Mouse (Mus musculus): ENCODE measurements around the gene Il27ra. TPM values are rescaled to one million over a fixed set of nuclear protein-coding genes. Genes with fewer than 3 reads are reported as not detected.

The Il27ra gene
- polyA plus RNA-seq, 1 experiment from 2014 or later: 0.55 TPM

DNA sequence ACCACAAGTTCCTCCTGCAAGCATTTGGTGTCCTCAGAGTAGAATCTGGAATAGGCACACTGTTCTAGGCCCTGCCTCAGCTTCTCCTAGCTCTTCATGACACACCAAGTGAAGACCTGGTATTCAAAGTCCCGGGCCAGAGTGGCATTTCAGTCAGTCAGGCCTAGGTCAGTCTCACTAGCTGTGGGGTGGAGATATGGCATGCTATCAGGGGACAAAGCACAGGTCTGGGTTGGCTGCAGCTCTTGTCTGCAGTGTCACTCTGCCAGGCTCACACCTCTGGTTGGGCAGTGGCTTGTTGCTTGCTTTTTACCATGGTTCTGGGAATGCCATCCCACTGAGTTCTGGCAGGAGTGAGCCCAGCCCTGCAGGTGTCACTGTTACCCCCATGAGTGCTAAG, 34.0 kb upstream of the Il27ra start:
- peaks cover 11% of the 10 kb centered on the region for H3K4me1 ChIP-seq (ENCODE audit: control insufficient read depth, insufficient read depth, low read depth, low read length)
- no peak for ATAC-seq
- H3K4me3 ChIP-seq (ENCODE audit: low read length): no peak overlapping the region
- H3K27me3 ChIP-seq (replicated peaks; ENCODE audit: control insufficient read depth, insufficient read depth, low read length): no peaks in the 10 kb centered on the region
- no peak overlapping the region for H3K4me2 ChIP-seq (ENCODE audit: low read length)
- no peaks in the 10 kb centered on the region for H3K9me3 ChIP-seq (ENCODE audit: control insufficient read depth, low read length)
- no peak overlapping the region for H3K9ac ChIP-seq (ENCODE audit: low read depth, low read length)
- peaks cover 12% of the 10 kb centered on the region; the same call in 1 of the 2 replicates for H3K36me3 ChIP-seq (ENCODE audit: control insufficient read depth, insufficient read depth, low read length)
- 81% methylated on average over 1 of the region's 1 CpGs for WGBS
- no peak overlapping the region for H3K27ac ChIP-seq (ENCODE audit: low read depth, low read length)

DNA sequence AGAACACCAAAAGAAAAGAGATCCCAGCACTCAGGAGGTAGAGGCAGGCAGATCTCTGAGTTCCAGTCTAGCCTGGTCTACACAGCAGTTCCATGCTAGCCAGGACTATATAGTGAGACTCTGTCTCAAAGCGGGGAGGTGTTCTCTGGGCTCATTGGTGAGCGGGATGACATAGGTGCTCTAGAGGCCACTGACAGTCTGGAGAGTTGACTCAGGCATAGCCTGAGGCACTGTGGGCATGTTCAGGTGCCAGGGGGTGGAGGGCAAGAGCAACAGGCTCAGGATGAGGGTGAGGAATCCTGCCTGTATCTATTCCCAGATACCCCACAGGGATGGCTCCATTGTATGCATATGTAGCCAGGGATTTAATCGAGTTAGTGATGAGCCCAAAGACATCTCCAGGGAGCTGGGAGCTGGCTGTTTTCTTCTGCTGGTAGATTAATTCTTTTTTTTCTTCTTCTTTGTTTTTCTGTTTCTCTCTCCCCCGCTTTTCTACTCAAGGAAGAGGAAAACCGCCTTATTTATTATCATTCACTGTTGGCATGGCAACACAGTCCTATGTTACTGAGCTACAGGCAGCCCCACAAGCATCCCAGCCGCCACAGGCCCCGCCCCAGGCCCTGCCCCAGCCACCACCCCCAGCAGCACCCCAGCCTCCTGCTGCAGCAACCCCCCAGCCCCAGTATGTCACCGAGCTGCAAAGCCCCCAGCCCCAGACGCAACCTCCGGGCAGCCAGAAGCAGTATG, 31.0 kb upstream of the Il27ra start:
- peak; percentile 53; the same call in 1 of the 2 replicates for ATAC-seq
- Histone ChIP-seq H3K27me3 (replicated peaks; ENCODE audit: control insufficient read depth, insufficient read depth, low read length) (no peaks in the 10 kb centered on the region), H3K9me3 (ENCODE audit: control insufficient read depth, low read length) (no peaks in the 10 kb centered on the region), H3K9ac (ENCODE audit: low read depth, low read length) (peak overlapping the region; percentile 36), H3K36me3 (ENCODE audit: control insufficient read depth, insufficient read depth, low read length) (no peaks in the 10 kb centered on the region), H3K4me2 (ENCODE audit: low read length) (peak overlapping the region; percentile 32), H3K27ac (ENCODE audit: low read depth, low read length) (peak overlapping the region; percentile 62), H3K4me1 (ENCODE audit: control insufficient read depth, insufficient read depth, low read depth, low read length) (peaks cover 30% of the 10 kb centered on the region), H3K4me3 (ENCODE audit: low read length) (no peak overlapping the region)
- 35% methylated on average over 10 of the region's 10 CpGs for WGBS

DNA sequence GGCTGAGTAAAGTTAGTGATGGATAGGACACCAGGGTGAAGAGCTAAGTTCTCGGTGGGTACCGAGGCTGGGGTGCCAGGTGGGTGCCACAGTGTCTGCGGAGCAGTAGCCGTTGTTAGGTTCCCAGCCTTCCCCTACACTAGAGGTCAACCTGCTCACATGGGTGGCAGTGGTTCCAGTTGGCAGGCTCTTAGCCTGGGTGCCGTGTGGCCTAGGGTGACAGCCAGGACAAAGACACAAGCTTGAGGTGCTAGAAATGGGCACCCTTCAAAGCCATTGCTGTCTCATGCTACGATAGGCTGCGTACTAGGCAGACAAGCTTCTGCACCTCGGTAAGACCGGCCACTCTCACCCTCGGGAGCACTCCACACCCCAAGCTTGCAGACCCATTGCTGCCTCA, 29.9 kb upstream of the Il27ra start:
- Histone ChIP-seq H3K4me1 (ENCODE audit: control insufficient read depth, insufficient read depth, low read depth, low read length) (peaks cover 40% of the 10 kb centered on the region), H3K4me3 (ENCODE audit: low read length) (no peak overlapping the region), H3K4me2 (ENCODE audit: low read length) (no peak overlapping the region), H3K27me3 (replicated peaks; ENCODE audit: control insufficient read depth, insufficient read depth, low read length) (no peaks in the 10 kb centered on the region), H3K9ac (ENCODE audit: low read depth, low read length) (no peak overlapping the region), H3K9me3 (ENCODE audit: control insufficient read depth, low read length) (no peaks in the 10 kb centered on the region), H3K36me3 (ENCODE audit: control insufficient read depth, insufficient read depth, low read length) (no peaks in the 10 kb centered on the region), H3K27ac (ENCODE audit: low read depth, low read length) (no peak overlapping the region)
- ATAC-seq: no peak
- 84% methylated on average over 10 of the region's 10 CpGs for WGBS

DNA sequence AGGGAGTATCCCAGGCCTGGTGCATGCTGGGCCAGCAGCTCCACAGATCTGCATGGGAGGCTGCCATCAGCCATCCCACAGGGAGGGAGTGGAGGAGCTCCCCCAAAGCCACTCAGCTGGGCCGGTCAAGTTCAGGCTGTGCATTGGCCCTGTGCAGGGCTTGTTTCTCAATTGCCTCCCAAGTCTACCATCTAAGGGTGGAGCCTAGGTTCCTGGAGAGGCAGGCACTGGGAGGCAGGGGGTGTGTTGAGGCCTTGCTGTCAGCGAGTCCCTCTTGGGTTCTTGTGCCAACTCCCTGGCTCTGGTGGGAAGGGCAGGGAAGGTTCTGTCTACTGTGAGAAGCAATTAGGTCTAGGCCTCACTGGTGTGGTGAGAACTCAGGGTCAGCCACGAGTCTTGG, 29.5 kb upstream of the Il27ra start:
- no peak overlapping the region for H3K27ac ChIP-seq (ENCODE audit: low read depth, low read length)
- H3K4me1 ChIP-seq (ENCODE audit: control insufficient read depth, insufficient read depth, low read depth, low read length): peaks cover 40% of the 10 kb centered on the region
- 71% methylated on average over 3 of the region's 3 CpGs for WGBS
- H3K36me3 ChIP-seq (ENCODE audit: control insufficient read depth, insufficient read depth, low read length): no peaks in the 10 kb centered on the region
- H3K4me2 ChIP-seq (ENCODE audit: low read length): no peak overlapping the region
- no peaks in the 10 kb centered on the region for H3K9me3 ChIP-seq (ENCODE audit: control insufficient read depth, low read length)
- ATAC-seq: no peak
- H3K27me3 ChIP-seq (replicated peaks; ENCODE audit: control insufficient read depth, insufficient read depth, low read length): no peaks in the 10 kb centered on the region
- no peak overlapping the region for H3K4me3 ChIP-seq (ENCODE audit: low read length)
- 0 out of 2 replicates have a peak overlapping the region, but pooled peaks have one; percentile 8 for H3K9ac ChIP-seq (ENCODE audit: low read depth, low read length)

DNA sequence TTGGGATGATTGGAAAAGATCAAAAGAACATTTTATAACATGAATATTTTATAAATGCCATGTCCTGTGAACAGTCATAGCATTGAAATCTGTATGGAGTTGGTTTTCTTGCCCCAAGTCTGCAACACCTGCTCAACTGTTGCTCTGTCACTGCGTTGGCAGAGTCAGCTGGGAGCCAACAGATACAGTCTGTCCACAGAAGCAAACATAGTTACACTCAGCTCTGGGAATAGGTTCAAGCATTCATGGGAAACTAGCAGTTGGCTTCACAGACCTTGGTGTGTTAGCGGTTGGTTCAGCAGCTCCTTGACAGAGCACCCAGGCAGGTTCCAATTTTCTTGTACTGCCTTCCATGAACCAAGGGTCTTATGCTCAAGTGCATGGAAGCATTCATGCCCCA, 28.3 kb upstream of the Il27ra start:
- Histone ChIP-seq H3K36me3 (ENCODE audit: control insufficient read depth, insufficient read depth, low read length) (no peaks in the 10 kb centered on the region), H3K27me3 (replicated peaks; ENCODE audit: control insufficient read depth, insufficient read depth, low read length) (no peaks in the 10 kb centered on the region), H3K4me3 (ENCODE audit: low read length) (no peak overlapping the region), H3K9ac (ENCODE audit: low read depth, low read length) (no peak overlapping the region), H3K27ac (ENCODE audit: low read depth, low read length) (no peak overlapping the region), H3K4me2 (ENCODE audit: low read length) (no peak overlapping the region), H3K9me3 (ENCODE audit: control insufficient read depth, low read length) (no peaks in the 10 kb centered on the region), H3K4me1 (ENCODE audit: control insufficient read depth, insufficient read depth, low read depth, low read length) (peaks cover 40% of the 10 kb centered on the region)
- WGBS: 56% methylated on average over 2 of the region's 2 CpGs
- no peak for ATAC-seq

DNA sequence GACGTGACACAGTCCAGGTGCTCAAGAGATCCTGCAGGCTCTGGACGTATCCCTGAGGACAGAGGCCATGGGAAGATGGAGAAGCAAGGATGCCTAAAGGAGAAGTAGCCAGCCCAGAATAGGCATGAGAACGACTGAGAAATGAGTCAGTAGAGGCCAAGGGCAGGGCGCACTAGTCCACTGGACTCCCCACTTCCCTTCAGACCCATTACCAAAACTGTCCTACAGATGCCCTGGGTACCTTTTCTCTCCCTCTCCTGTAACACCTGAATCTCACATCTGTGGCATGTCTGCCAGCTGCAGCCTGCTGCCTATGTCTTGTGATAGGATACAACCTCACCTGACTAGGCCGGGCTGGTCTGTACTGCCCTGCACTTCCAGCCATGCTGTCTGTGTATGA, 27.9 kb upstream of the Il27ra start:
- H3K4me3 ChIP-seq (ENCODE audit: low read length): no peak overlapping the region
- H3K9me3 ChIP-seq (ENCODE audit: control insufficient read depth, low read length): no peaks in the 10 kb centered on the region
- no peaks in the 10 kb centered on the region for H3K27me3 ChIP-seq (replicated peaks; ENCODE audit: control insufficient read depth, insufficient read depth, low read length)
- WGBS: 88% methylated on average over 5 of the region's 5 CpGs
- H3K4me1 ChIP-seq (ENCODE audit: control insufficient read depth, insufficient read depth, low read depth, low read length): peaks cover 40% of the 10 kb centered on the region
- peak overlapping the region; percentile 45; the same call in 1 of the 2 replicates for H3K27ac ChIP-seq (ENCODE audit: low read depth, low read length)
- ATAC-seq: no peak
- peak overlapping the region; percentile 14; the same call in 1 of the 2 replicates for H3K9ac ChIP-seq (ENCODE audit: low read depth, low read length)
- no peaks in the 10 kb centered on the region for H3K36me3 ChIP-seq (ENCODE audit: control insufficient read depth, insufficient read depth, low read length)
- no peak overlapping the region for H3K4me2 ChIP-seq (ENCODE audit: low read length)

DNA sequence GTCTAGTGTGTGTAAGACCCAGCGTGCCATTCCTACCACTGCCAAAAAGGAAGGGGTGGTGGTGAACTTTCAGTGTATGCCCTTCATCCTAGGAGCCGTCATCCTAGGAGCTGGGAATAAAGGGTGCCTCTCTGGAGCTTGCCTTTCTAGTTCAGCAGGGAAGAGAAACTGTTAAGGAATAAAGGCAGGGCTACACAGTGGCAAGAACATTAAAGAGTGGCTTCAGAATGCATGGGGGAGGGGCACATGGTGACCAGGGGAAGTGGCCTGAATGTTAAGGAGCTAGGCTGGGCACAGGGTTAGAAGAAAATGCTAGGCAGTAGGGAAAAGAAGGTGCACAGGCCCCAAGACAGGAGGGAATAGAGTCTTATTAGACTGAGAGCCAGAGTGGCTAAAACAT, 27.4 kb upstream of the Il27ra start:
- Histone ChIP-seq H3K27ac (ENCODE audit: low read depth, low read length) (peak overlapping the region; percentile 46), H3K27me3 (replicated peaks; ENCODE audit: control insufficient read depth, insufficient read depth, low read length) (no peaks in the 10 kb centered on the region), H3K4me1 (ENCODE audit: control insufficient read depth, insufficient read depth, low read depth, low read length) (peaks cover 40% of the 10 kb centered on the region), H3K4me2 (ENCODE audit: low read length) (no peak overlapping the region), H3K9me3 (ENCODE audit: control insufficient read depth, low read length) (no peaks in the 10 kb centered on the region), H3K4me3 (ENCODE audit: low read length) (no peak overlapping the region), H3K9ac (ENCODE audit: low read depth, low read length) (peak overlapping the region; percentile 14; the same call in 1 of the 2 replicates), H3K36me3 (ENCODE audit: control insufficient read depth, insufficient read depth, low read length) (no peaks in the 10 kb centered on the region)
- ATAC-seq: no peak
- WGBS: 48% methylated on average over 2 of the region's 2 CpGs

DNA sequence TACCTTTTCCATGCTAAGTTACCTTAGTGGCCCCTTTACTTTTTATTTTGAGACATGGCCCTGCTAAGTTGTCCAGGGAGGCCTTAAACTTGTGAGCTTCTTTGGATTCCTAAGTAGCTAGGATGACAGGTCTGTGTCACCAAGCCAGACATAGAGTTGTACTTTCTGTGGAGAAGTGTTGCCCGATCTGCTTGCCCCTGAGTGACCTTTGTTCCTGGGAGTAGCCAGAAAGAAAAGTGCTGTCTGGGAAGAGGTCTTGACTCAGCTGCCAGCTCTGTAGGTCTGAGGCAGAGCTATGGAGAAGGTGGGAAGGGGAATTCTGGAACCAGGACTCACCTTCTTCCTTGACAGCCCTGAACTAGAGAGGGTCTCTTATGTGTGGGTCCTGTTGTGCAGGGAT, 26.8 kb upstream of the Il27ra start:
- Histone ChIP-seq H3K27ac (ENCODE audit: low read depth, low read length) (peak overlapping the region; percentile 46; the same call in 1 of the 2 replicates), H3K36me3 (ENCODE audit: control insufficient read depth, insufficient read depth, low read length) (no peaks in the 10 kb centered on the region), H3K4me1 (ENCODE audit: control insufficient read depth, insufficient read depth, low read depth, low read length) (peaks cover 40% of the 10 kb centered on the region), H3K9me3 (ENCODE audit: control insufficient read depth, low read length) (no peaks in the 10 kb centered on the region), H3K4me3 (ENCODE audit: low read length) (no peak overlapping the region), H3K9ac (ENCODE audit: low read depth, low read length) (no peak overlapping the region), H3K27me3 (replicated peaks; ENCODE audit: control insufficient read depth, insufficient read depth, low read length) (no peaks in the 10 kb centered on the region), H3K4me2 (ENCODE audit: low read length) (no peak overlapping the region)
- no peak for ATAC-seq
- WGBS: 40% methylated on average over 1 of the region's 1 CpGs

DNA sequence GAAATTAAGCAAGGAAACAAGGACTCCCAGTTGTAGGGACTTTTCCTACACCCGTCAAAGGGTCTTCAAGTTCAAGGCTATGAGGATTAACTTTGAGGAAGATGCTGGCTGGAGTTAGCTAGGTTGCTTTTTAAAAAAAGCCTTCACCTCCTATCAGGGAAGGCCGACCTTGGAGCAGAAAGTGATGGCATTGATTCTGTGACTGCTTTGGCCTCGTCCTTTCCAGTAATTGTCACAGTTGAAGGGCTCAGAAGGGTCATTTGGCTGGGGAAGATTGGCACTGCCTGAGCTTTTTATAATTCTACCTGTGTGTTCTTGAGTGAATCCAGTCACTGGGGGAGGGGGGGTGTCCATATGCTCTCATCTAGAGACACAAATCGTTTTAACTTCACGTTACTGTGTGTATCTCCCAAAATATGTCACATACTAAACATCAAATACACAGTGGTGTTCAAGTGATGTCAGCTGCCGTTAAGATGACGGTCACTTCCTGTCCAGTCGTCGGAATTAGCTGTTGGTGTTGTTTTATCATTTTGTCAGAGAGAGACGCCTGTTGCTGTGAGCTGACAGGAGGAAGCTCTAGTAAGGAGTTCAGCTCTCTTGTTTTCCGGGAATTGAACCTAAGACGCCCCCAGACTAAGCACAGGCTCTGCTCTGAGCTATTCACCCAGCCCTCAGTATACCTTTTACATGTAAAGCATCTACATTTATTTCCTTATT, 26.1 kb upstream of the Il27ra start:
- 71% methylated on average over 12 of the region's 12 CpGs for WGBS
- Histone ChIP-seq H3K9ac (ENCODE audit: low read depth, low read length) (no peak overlapping the region), H3K27me3 (replicated peaks; ENCODE audit: control insufficient read depth, insufficient read depth, low read length) (no peaks in the 10 kb centered on the region), H3K4me1 (ENCODE audit: control insufficient read depth, insufficient read depth, low read depth, low read length) (peaks cover 37% of the 10 kb centered on the region), H3K27ac (ENCODE audit: low read depth, low read length) (no peak overlapping the region), H3K9me3 (ENCODE audit: control insufficient read depth, low read length) (no peaks in the 10 kb centered on the region), H3K4me3 (ENCODE audit: low read length) (no peak overlapping the region), H3K36me3 (ENCODE audit: control insufficient read depth, insufficient read depth, low read length) (no peaks in the 10 kb centered on the region), H3K4me2 (ENCODE audit: low read length) (peak overlapping the region; percentile 63)
- no peak for ATAC-seq
